Mouse (Mus musculus) liver, postnatal 0 days (tissue): ENCODE measurements around the gene Sh3d19.

Source experiments
- CTCF ChIP-seq: sonication (generic); IDR thresholded peaks from 2 replicates; pipeline ENCODE4 v1.5.1; 2016; ENCODE audit warnings: antibody characterized with exemption, low read depth
- EP300 ChIP-seq: IDR thresholded peaks from 2 replicates; pipeline ENCODE4 v1.6.1; 2016; ENCODE audit warnings: antibody characterized with exemption, low read depth, mild to moderate bottlenecking

GRCm38 (mm10) chr3:85971599-85971975 lies 678 bp downstream of the Sh3d19 start:
- TF ChIP-seq CTCF, result no peak
- no peak for TF ChIP-seq EP300
